In genomic region chr10:34131356-34131755, GRCm38 (mm10) we compare ENCODE assay signal across 16 mouse cellular contexts. TPM values are rescaled to one million over a fixed set of nuclear protein-coding genes. Genes with fewer than 3 reads are reported as not detected.
A peak's percentile ranks its signal among the peaks of the same experiment; 100 is the strongest.
DNase-seq lines count a peak whose midpoint lies in the region; ATAC-seq lines count a peak whose summit lies in the region.
"Had no signal": no experiment of that assay in that cellular context is flagged by ENCODE, and none has a peak within 500 bp of the region (broad histone marks: within the 10 kb centered on the region; RNA-seq: fewer than 3 reads in every experiment).

No protein-coding gene starts in this region.

- H3K4me2 ChIP-seq in embryonic facial prominence, embryonic 14.5 days (ENCODE audit: low read depth, low read length), result no peak overlapping the region
- H3K4me2 ChIP-seq: embryonic facial prominence, embryonic 13.5 days; midbrain, embryonic 11.5 days had no signal

- H3K4me1 ChIP-seq in embryonic facial prominence, embryonic 14.5 days (ENCODE audit: control insufficient read depth, insufficient read depth, low read length), result no peaks in the 10 kb centered on the region
- peaks cover 12% of the 10 kb centered on the region for H3K4me1 ChIP-seq in embryonic facial prominence, embryonic 10.5 days

- no peaks in the 10 kb centered on the region for H3K27me3 ChIP-seq in embryonic facial prominence, embryonic 14.5 days (replicated peaks; ENCODE audit: control insufficient read depth, insufficient read depth, low read length)
- peaks cover 18% of the 10 kb centered on the region; the same call in 1 of the 2 replicates for H3K27me3 ChIP-seq in embryonic facial prominence, embryonic 10.5 days (replicated peaks; ENCODE audit: low read depth, poor library complexity, severe bottlenecking)
- H3K27me3 ChIP-seq: embryonic facial prominence, embryonic 13.5 days had no signal

- H3K4me3 ChIP-seq in embryonic facial prominence, embryonic 14.5 days (ENCODE audit: low read depth, low read length), result no peak overlapping the region
- no peak overlapping the region for H3K4me3 ChIP-seq in embryonic facial prominence, embryonic 10.5 days
- H3K4me3 ChIP-seq: embryonic facial prominence, embryonic 13.5 days had no signal

- DNase-seq in embryonic facial prominence, embryonic 14.5 days (ENCODE audit: low spot score), result peak; percentile 26
- no peak for DNase-seq in embryonic facial prominence, embryonic 10.5 days (ENCODE audit: low spot score)
- DNase-seq in lung, postnatal 36 days, result peak; percentile 43
- DNase-seq in lung, postnatal 4 days, result no peak
- no peak for DNase-seq in testis, postnatal 10 days (ENCODE audit: low spot score)
- no peak for DNase-seq in layer of hippocampus, postnatal 25 days (ENCODE audit: extremely low spot score in 1 of 2, low spot score in 1 of 2)
- no peak for DNase-seq in kidney, adult 18-20 months
- DNase-seq: cerebellum, adult 18-20 months; kidney, adult 2 months; kidney, postnatal 4 days; layer of hippocampus, postnatal 36 days had no signal

- no peaks in the 10 kb centered on the region for H3K9me3 ChIP-seq in embryonic facial prominence, embryonic 14.5 days (ENCODE audit: control insufficient read depth, low read length)
- no peaks in the 10 kb centered on the region for H3K9me3 ChIP-seq in embryonic facial prominence, embryonic 10.5 days
- H3K9me3 ChIP-seq: embryonic facial prominence, embryonic 13.5 days had no signal

- no peak for ATAC-seq in embryonic facial prominence, embryonic 14.5 days (ENCODE audit: low read depth)
- ATAC-seq in megakaryocyte, adult 5-6 weeks (ENCODE audit: poor library complexity, severe bottlenecking), result peak; percentile 79
- ATAC-seq: forebrain, embryonic 14.5 days; hindbrain, postnatal 0 days had no signal

- no peak overlapping the region for H3K27ac ChIP-seq in embryonic facial prominence, embryonic 14.5 days (replicated peaks; ENCODE audit: low read depth, low read length)
- H3K27ac ChIP-seq in embryonic facial prominence, embryonic 10.5 days (replicated peaks), result no peak overlapping the region
- H3K27ac ChIP-seq: embryonic facial prominence, embryonic 13.5 days; hindbrain, postnatal 0 days had no signal

- no peaks in the 10 kb centered on the region for H3K36me3 ChIP-seq in embryonic facial prominence, embryonic 14.5 days (ENCODE audit: control insufficient read depth, insufficient read depth, low read length)
- no peaks in the 10 kb centered on the region for H3K36me3 ChIP-seq in embryonic facial prominence, embryonic 10.5 days (replicated peaks)
- H3K36me3 ChIP-seq: embryonic facial prominence, embryonic 13.5 days had no signal

- H3K9ac ChIP-seq in embryonic facial prominence, embryonic 14.5 days (ENCODE audit: low read depth, low read length), result no peak overlapping the region
- H3K9ac ChIP-seq: embryonic facial prominence, embryonic 13.5 days had no signal

- 38% methylated on average over 2 of the region's 2 CpGs for WGBS in embryonic facial prominence, embryonic 14.5 days
- 74% methylated on average over 2 of the region's 2 CpGs for WGBS in embryonic facial prominence, embryonic 10.5 days

RNA-seq across cellular contexts. Expression of gene Calhm6, which starts 3.6 kb away (rescaled TPM):
- 0.88 and 1.1 TPM in 2 replicates for polyA plus RNA-seq in embryonic facial prominence, embryonic 14.5 days (2014; fragmentation: Nextera tagmentation; extraction: Ambion mirVana)
- polyA plus RNA-seq in embryonic facial prominence, embryonic 10.5 days (2016; fragmentation: Nextera tagmentation; extraction: Ambion mirVana), result 0.62 and 0.68 TPM in 2 replicates
- total RNA-seq in megakaryocyte, adult 5-6 weeks (2015), result 3.9 and 9.1 TPM in 2 replicates
- 3.0 and 4.7 TPM in 2 replicates for total RNA-seq in megakaryocyte, adult 5-6 weeks (2017)
- under 1 TPM; 0.25 to 0.56 TPM for total RNA-seq in layer of hippocampus, postnatal 25 days (2021)
- total RNA-seq: layer of hippocampus, postnatal 36 days had no signal

RNA-seq across cellular contexts. Expression of gene Calhm5, which starts 35.0 kb away (rescaled TPM):
- 1.4 TPM in 2 replicates for polyA plus RNA-seq in embryonic facial prominence, embryonic 14.5 days (2014; fragmentation: Nextera tagmentation; extraction: Ambion mirVana)
- polyA plus RNA-seq in embryonic facial prominence, embryonic 10.5 days (2016; fragmentation: Nextera tagmentation; extraction: Ambion mirVana), result 0.11 and 0.12 TPM in 2 replicates
- total RNA-seq in megakaryocyte, adult 5-6 weeks (2015), result not detected in 2 replicates
- not detected in 2 replicates for total RNA-seq in megakaryocyte, adult 5-6 weeks (2017)
- total RNA-seq in layer of hippocampus, postnatal 25 days (2021), result 1 to 10 TPM; 3.8 TPM

Comparison
In these comparisons a context has a peak if more than half of its experiments do, and no peak if none do; other contexts are left out.
1. DNase-seq: peak in embryonic facial prominence, embryonic 14.5 days (single experiment) and lung, postnatal 36 days (single experiment); none in embryonic facial prominence, embryonic 10.5 days (single experiment), lung, postnatal 4 days (0 of 2), testis, postnatal 10 days (single experiment), layer of hippocampus, postnatal 25 days (0 of 2) and kidney, adult 18-20 months (single experiment).
2. RNA of gene Calhm5, which starts 35.0 kb away (total RNA-seq): 3.8 TPM in layer of hippocampus, postnatal 25 days; not detected in megakaryocyte, adult 5-6 weeks; every median in the first group is over 4 times any median in the second.